Mouse (Mus musculus) embryonic fibroblast, embryonic 13.5 days (primary cell): ENCODE measurements around the gene Arhgap33. TPM values are rescaled to one million over a fixed set of nuclear protein-coding genes. Genes with fewer than 3 reads are reported as not detected.
A peak's percentile ranks its signal among the peaks of the same experiment; 100 is the strongest.

ENCODE experiments used
- H3K27ac ChIP-seq: 2 replicates; pipeline ENCODE4 v1.5.1; 2012; ENCODE audit warnings: low read length, control low read depth, inconsistent platforms; ENCODE audit not compliant: insufficient read depth
- H3K4me1 ChIP-seq: 2 replicates; pipeline ENCODE4 v1.6.1; 2011; ENCODE audit warnings: low read length; ENCODE audit not compliant: control insufficient read depth, insufficient read depth
- H3K4me3 ChIP-seq: 2 replicates; pipeline ENCODE4 v1.5.1; 2011; ENCODE audit warnings: mild to moderate bottlenecking, control low read depth, low read length; ENCODE audit not compliant: insufficient read depth
- CTCF ChIP-seq: IDR thresholded peaks from 2 replicates; pipeline ENCODE4 v1.5.1; 2011; ENCODE audit warnings: mild to moderate bottlenecking, control low read depth, low read length, moderate library complexity, borderline replicate concordance; ENCODE audit not compliant: insufficient read depth
- POLR2A ChIP-seq: IDR thresholded peaks from 2 replicates; pipeline ENCODE4 v1.6.1; 2011; ENCODE audit warnings: low read depth, mild to moderate bottlenecking, control low read depth, low read length, moderate library complexity
- polyA plus RNA-seq: library from polyadenylated mRNA; stranded (reverse); fragments of >200 nt; gene quantifications from 2 replicates; pipeline ENCODE4 v1.2.4, GENCODE M21; 2011; ENCODE audit warnings: low read depth; ENCODE audit not compliant: missing spikeins, insufficient read length

Arhgap33 gene
- 4.3 and 7.1 TPM in 2 replicates for polyA plus RNA-seq

DNA sequence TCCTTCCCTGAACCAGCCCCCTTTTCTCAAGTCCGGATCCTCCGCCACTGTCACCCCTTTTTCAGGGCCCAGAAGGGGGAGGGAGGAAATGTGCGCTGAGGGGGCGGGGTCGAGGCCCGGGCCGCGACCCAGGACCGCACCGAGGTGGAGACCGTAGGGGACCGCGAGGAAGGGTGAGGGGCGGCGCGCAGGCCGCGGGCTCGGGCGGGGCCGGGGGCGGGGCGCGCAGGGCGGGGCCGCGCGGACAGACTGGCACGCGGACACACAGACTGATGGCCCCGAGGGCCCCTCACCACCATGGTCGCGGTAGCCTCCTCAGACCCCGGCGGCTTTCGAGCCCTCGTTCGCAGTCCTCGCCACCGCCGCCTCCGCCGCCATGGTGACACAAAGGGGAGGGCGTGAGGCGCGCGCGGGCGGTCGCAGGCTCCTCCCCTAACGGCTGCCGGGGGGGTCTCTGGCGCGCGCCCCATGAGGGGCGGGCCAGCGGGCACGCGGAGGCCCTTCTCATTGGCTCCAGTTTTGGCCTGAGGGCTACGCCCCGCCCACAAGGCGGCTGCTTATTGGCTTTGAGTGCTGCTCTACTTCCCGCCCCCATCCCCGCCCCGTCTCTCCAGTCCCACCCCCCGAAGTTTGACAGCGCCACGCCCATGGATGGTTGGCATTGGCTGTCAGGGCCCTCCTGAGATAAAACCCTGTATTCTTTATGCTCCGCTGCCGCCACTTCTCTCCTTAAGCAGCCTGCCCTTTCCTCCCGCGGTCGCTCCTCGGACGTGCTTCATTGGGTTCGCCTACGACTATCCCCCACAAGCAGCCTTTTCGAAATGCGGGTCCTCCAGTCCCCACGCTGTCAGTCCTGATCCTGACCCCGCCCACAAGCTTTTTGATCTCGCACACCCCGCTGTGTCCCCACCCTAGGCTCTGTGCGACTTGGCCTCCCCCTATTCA is at the start of gene Arhgap33:
Arhgap33 (minus strand) TSS at position 428 of the 945 bp plus-strand sequence.
- TF ChIP-seq CTCF (no peak), POLR2A (peak; percentile 39; the same call in 1 of the 2 replicates)
- no peak within 1 kb of the TSS for H3K27ac ChIP-seq

DNA sequence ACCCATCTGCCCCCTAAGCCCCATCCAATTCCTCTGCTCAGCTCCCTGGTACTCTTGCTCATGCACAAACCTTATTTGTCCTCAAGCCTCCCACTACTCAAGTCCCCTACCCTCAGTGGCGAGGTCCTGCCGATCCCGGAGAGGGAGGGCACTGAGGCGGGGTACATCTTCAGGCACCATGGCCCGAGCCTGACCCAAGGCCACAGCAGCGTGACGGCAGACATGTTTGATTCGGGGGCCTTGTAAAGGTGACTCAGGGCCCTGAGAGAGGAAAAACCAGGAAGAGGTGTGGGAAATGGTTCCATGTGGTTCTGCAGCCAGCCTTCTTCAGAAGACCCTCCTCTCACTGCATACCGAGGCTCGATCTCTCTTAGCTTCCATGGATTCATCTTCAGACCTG is 49.5 kb upstream of the Arhgap33 start:
- TF ChIP-seq CTCF (no peak), POLR2A (no peak)
- no peak overlapping the region for H3K4me3 ChIP-seq
- no peak overlapping the region for H3K27ac ChIP-seq
- peaks cover 5% of the 10 kb centered on the region; the same call in 1 of the 2 replicates for H3K4me1 ChIP-seq

More for the DNA sequence above, at the start of gene Arhgap33:
- Histone ChIP-seq H3K4me1 (peaks cover 3% of the 10 kb centered on the region; the same call in 1 of the 2 replicates), H3K4me3 (peak within 1 kb of the TSS; percentile 56)

DNA sequence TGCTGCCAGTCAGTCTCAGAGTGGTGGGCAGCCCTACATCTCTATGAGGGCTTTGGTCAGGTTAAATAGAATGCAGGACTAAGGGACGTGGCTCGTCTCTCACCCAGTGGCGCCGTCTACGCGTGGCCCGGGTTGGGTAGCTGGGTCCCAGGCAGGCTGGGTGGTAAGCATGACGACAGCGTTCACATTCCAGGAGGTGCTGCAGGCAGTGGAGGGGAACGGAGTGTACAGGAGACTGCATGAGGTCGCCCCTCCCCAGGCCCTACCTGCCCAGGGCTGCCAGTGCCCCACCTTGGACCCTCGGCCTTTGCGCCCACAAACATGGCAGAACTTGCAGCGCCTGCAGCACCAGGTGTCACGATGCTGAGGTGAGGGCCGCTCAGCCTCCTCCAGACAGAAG is 46.7 kb upstream of the Arhgap33 start:
- TF ChIP-seq CTCF (no peak), POLR2A (no peak)
- H3K4me3 ChIP-seq = no peak overlapping the region
- H3K27ac ChIP-seq = no peak overlapping the region
- no peaks in the 10 kb centered on the region for H3K4me1 ChIP-seq

DNA sequence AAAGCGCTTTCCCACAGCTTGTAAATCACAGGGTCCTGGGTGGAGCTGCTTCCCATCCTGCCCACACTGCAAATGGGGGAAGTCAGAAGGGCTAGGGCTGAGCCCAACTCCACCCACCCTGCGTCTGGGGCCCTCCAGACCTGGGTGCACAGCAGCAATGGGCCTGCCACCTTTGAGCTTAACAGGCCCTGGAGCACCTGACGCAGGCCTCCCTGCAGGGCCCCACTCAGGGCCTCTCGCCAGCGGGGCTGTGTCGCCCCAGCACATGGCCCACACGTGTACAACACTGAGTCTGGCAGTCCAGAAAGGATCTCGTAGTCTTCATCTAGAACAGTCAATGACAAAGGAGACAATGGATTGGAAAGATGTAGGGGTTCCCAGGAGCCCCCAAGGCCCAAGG is 45.1 kb upstream of the Arhgap33 start:
- no peak overlapping the region for H3K27ac ChIP-seq
- H3K4me3 ChIP-seq = no peak overlapping the region
- H3K4me1 ChIP-seq = no peaks in the 10 kb centered on the region
- TF ChIP-seq POLR2A = no peak
- TF ChIP-seq CTCF = no peak

DNA sequence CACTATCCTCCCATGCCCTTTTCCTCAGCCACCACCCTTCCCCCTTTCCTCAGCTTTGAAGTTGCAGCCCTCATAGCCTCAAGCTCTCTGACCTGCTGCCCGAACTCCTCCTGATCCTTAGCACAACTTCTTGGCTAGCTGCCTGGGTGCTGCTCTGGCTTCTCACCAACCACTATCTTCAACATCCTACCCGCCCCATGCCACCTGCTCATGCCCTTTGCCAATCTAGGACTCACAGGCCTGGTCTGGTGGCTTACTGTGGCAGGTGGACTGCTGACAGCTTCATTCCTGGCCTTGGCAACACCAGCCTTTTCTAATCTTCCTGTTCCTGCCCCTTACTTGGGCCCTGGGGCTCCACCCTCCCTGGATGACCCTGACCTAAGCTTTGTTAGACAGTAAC is 38.1 kb upstream of the Arhgap33 start:
- Histone ChIP-seq H3K4me3 (no peak overlapping the region), H3K4me1 (no peaks in the 10 kb centered on the region), H3K27ac (no peak overlapping the region)
- TF ChIP-seq POLR2A (no peak), CTCF (no peak)

DNA sequence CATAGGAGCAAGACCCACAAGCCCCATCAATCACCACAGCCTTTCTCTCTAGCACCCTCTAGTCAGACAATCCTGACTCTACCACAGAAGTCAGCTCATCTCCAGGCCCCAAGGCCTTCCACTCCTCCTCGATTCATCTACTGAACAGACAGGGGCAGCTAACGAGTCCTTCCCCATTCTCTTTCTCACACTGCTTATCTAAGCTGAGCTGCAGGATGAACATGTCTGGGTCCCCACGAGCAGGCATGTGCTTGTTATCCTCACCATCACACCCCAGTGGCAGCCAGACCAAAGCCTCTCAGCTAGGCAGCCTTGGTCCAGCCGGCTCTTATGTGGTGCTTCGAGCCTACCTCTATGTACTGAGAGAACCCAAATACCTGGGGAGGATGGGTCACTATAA is 37.5 kb upstream of the Arhgap33 start:
- H3K4me1 ChIP-seq = no peaks in the 10 kb centered on the region
- TF ChIP-seq CTCF (no peak), POLR2A (no peak)
- H3K27ac ChIP-seq = no peak overlapping the region
- no peak overlapping the region for H3K4me3 ChIP-seq

DNA sequence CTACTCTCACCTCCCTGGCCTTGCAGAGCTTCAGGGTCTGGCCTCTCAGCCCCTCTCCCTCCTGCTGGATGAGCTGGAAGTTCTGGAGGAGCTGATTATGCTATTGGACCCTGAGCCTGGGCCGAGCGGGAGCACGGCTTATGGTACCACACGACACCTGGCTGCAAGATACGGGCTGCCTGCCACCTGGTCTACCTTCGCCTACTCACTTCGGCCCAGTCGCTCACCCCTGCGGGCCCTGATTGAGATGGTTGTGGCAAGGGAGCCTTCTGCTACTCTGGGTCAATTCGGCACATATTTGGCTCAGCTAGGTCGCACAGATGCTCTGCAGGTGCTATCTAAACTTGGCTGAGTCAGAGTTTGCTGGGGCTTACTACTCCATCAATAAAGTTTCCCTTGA is 32.7 kb upstream of the Arhgap33 start:
- TF ChIP-seq POLR2A = no peak
- no peak for TF ChIP-seq CTCF
- no peak overlapping the region for H3K4me3 ChIP-seq

DNA sequence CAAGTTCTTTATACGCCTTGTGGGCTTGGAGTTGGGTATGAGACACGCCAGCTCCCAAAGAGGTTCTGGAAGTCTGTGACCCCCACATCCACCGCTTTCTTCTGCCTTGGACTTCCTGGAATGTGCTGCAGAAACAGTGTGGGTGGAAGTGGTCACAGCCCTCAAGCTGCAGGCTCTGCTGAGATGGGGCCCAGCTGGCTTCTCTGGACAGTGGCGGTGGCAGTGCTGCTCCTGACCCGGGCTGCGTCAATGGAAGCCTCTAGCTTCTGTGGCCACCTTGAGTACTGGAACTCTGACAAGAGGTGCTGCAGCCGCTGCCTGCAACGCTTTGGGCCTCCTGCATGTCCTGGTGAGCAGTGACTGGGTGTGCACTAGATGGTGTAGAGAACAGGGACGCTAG is 31.2 kb upstream of the Arhgap33 start:
- 0 out of 2 replicates have a peak, but pooled peaks cover 2% of the 10 kb centered on the region for H3K4me1 ChIP-seq
- H3K4me3 ChIP-seq = no peak overlapping the region
- no peak for TF ChIP-seq CTCF
- no peak for TF ChIP-seq POLR2A
- no peak overlapping the region for H3K27ac ChIP-seq

More for the DNA sequence above, 32.7 kb upstream of the Arhgap33 start:
- Histone ChIP-seq H3K4me1 (0 out of 2 replicates have a peak, but pooled peaks cover 2% of the 10 kb centered on the region), H3K27ac (no peak overlapping the region)

DNA sequence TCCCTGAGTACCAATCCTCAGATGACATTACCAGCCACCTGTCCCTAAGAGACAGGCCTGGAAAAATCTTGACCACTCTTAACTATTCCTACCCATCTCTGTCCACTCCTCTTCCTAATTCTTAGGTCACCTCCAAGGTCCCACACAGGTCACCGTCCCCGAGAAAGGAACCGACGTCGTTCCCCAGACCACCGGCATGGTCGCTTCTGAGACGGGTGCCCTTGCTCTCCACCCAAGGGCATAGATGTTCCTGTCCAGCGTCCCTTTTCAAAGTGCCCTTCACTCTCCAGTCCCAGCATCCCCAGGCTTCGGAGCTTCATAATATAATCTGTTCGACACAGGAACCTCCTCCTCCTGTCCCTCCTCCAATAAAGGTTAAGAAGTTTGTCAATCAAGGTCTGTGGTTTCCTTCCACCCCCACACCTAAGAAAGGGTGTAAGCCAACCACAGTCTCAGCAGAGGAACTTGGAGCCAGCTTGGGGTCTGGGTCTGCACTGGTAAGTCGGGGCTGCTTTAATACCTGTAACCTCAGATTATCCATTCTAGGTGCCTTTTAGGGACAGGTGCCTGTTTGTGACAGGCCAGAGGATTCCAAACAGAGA is 30.2 kb upstream of the Arhgap33 start, which contains the start of gene Igflr1:
Igflr1 (plus strand) TSS at position 458 of the 602 bp plus-strand sequence.
- no peak within 1 kb of the TSS for H3K27ac ChIP-seq
- TF ChIP-seq POLR2A (no peak), CTCF (no peak)
- H3K4me3 ChIP-seq = no peak within 1 kb of the TSS
- H3K4me1 ChIP-seq = 0 out of 2 replicates have a peak, but pooled peaks cover 2% of the 10 kb centered on the region

DNA sequence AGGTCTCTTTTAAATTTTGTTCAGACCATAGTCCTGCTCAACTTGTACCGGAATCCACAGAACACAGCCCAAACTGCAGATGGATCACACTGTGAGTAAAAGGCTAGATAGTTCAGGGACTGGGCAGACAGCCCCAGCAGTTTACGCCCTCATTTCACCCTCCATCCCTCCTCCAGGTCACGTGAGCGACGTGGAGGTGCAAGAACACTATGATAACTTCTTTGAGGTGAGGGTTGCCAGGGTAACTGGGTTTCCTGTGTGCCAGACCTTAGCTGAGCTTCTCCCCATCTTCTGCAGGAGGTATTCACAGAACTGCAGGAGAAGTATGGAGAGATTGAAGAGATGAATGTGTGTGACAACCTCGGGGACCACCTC is 29.0 kb upstream of the Arhgap33 start:
- no peak for TF ChIP-seq POLR2A
- TF ChIP-seq CTCF = no peak
- Histone ChIP-seq H3K4me3 (peak overlapping the region; percentile 74), H3K27ac (no peak overlapping the region), H3K4me1 (0 out of 2 replicates have a peak, but pooled peaks cover 2% of the 10 kb centered on the region)
